Mouse (Mus musculus): ENCODE measurements around the gene St7. TPM values are rescaled to one million over a fixed set of nuclear protein-coding genes. Genes with fewer than 3 reads are reported as not detected.
"Not testable (repeated sequence)": the region's sequence is repeated elsewhere in the genome, so short reads cannot be mapped to it uniquely, and the experiment has no call there.

The St7 gene
- polyA plus RNA-seq, 1 experiment: 62.0 TPM

GRCm38 (mm10) chr6:17680266-17680925 is 12.3 kb upstream of the St7 start:
- no peak for TF ChIP-seq CTCF (IDR thresholded peaks at IDR 0.05; ENCODE audit: borderline replicate concordance, extremely low read depth, insufficient read depth, insufficient read length)
- no peak for DNase-seq (ENCODE audit: low read depth)

GRCm38 (mm10) chr6:17681810-17682209 is 10.9 kb upstream of the St7 start:
- DNase-seq (ENCODE audit: low read depth): no peak
- TF ChIP-seq POLR2A (IDR thresholded peaks at IDR 0.05; ENCODE audit: borderline replicate concordance, extremely low read depth, insufficient read depth, insufficient read length, poor library complexity, severe bottlenecking) (no peak), CTCF (IDR thresholded peaks at IDR 0.05; ENCODE audit: borderline replicate concordance, extremely low read depth, insufficient read depth, insufficient read length) (no peak)

GRCm38 (mm10) chr6:17688676-17689075 is 4.1 kb upstream of the St7 start:
- TF ChIP-seq CTCF (IDR thresholded peaks at IDR 0.05; ENCODE audit: borderline replicate concordance, extremely low read depth, insufficient read depth, insufficient read length) (no peak), POLR2A (IDR thresholded peaks at IDR 0.05; ENCODE audit: borderline replicate concordance, extremely low read depth, insufficient read depth, insufficient read length, poor library complexity, severe bottlenecking) (no peak)
- no peak for DNase-seq (ENCODE audit: low read depth)

GRCm38 (mm10) chr6:17693726-17694549 is 1.2 kb downstream of the St7 start:
- DNase-seq (ENCODE audit: low read depth): peak; percentile 70
- no peak for TF ChIP-seq CTCF (IDR thresholded peaks at IDR 0.05; ENCODE audit: borderline replicate concordance, extremely low read depth, insufficient read depth, insufficient read length)
- TF ChIP-seq POLR2A (IDR thresholded peaks at IDR 0.05; ENCODE audit: borderline replicate concordance, extremely low read depth, insufficient read depth, insufficient read length, poor library complexity, severe bottlenecking): no peak

- DNase-seq (ENCODE audit: low read depth): peak; percentile 56
- TF ChIP-seq POLR2A (IDR thresholded peaks at IDR 0.05; ENCODE audit: borderline replicate concordance, extremely low read depth, insufficient read depth, insufficient read length, poor library complexity, severe bottlenecking) (peak; percentile 21; the same call in 1 of the 2 replicates), CTCF (IDR thresholded peaks at IDR 0.05; ENCODE audit: borderline replicate concordance, extremely low read depth, insufficient read depth, insufficient read length) (no peak)
Measured at GRCm38 (mm10) chr6:17694550-17694951, 1.8 kb downstream of the St7 start.

GRCm38 (mm10) chr6:17696321-17696734 is 3.6 kb downstream of the St7 start:
- TF ChIP-seq CTCF (IDR thresholded peaks at IDR 0.05; ENCODE audit: borderline replicate concordance, extremely low read depth, insufficient read depth, insufficient read length): peak; percentile 69; the same call in 1 of the 2 replicates
- TF ChIP-seq POLR2A (IDR thresholded peaks at IDR 0.05; ENCODE audit: borderline replicate concordance, extremely low read depth, insufficient read depth, insufficient read length, poor library complexity, severe bottlenecking): no peak

GRCm38 (mm10) chr6:17700936-17701612 is 8.3 kb downstream of the St7 start:
- peak; percentile 74 for DNase-seq (ENCODE audit: low read depth)
- TF ChIP-seq POLR2A (IDR thresholded peaks at IDR 0.05; ENCODE audit: borderline replicate concordance, extremely low read depth, insufficient read depth, insufficient read length, poor library complexity, severe bottlenecking): no peak
- no peak for TF ChIP-seq CTCF (IDR thresholded peaks at IDR 0.05; ENCODE audit: borderline replicate concordance, extremely low read depth, insufficient read depth, insufficient read length)

More at GRCm38 (mm10) chr6:17696321-17696734, 3.6 kb downstream of the St7 start:
- peak; percentile 83 for DNase-seq (ENCODE audit: low read depth)

- DNase-seq (ENCODE audit: low read depth): not testable (repeated sequence)
Measured at GRCm38 (mm10) chr6:17704038-17704437, 11.3 kb downstream of the St7 start.

GRCm38 (mm10) chr6:17705973-17706372 is 13.2 kb downstream of the St7 start:
- DNase-seq (ENCODE audit: low read depth): no peak
- TF ChIP-seq POLR2A (IDR thresholded peaks at IDR 0.05; ENCODE audit: borderline replicate concordance, extremely low read depth, insufficient read depth, insufficient read length, poor library complexity, severe bottlenecking) (no peak), CTCF (IDR thresholded peaks at IDR 0.05; ENCODE audit: borderline replicate concordance, extremely low read depth, insufficient read depth, insufficient read length) (no peak)

- no peak for DNase-seq (ENCODE audit: low read depth)
- no peak for TF ChIP-seq POLR2A (IDR thresholded peaks at IDR 0.05; ENCODE audit: borderline replicate concordance, extremely low read depth, insufficient read depth, insufficient read length, poor library complexity, severe bottlenecking)
- TF ChIP-seq CTCF (IDR thresholded peaks at IDR 0.05; ENCODE audit: borderline replicate concordance, extremely low read depth, insufficient read depth, insufficient read length): no peak
Measured at GRCm38 (mm10) chr6:17718978-17719377, 26.2 kb downstream of the St7 start.

- TF ChIP-seq POLR2A (IDR thresholded peaks at IDR 0.05; ENCODE audit: borderline replicate concordance, extremely low read depth, insufficient read depth, insufficient read length, poor library complexity, severe bottlenecking) (no peak), CTCF (IDR thresholded peaks at IDR 0.05; ENCODE audit: borderline replicate concordance, extremely low read depth, insufficient read depth, insufficient read length) (no peak)
- no peak for DNase-seq (ENCODE audit: low read depth)
Measured at GRCm38 (mm10) chr6:17719423-17719822, 26.7 kb downstream of the St7 start.
